Mouse (Mus musculus) right cerebral cortex, postnatal 36 days (tissue): Measurements from ENCODE around the gene Marco.
A peak's percentile ranks its signal among the peaks of the same experiment; 100 is the strongest.

Experiments used
- DNase-seq, 2 experiments: peaks; one replicate each; pipeline ENCODE4 v3.0.0; 2022; ENCODE audit warnings: low spot score in 2 of 2, mixed read lengths in 1 of 2

Marco gene

DNA sequence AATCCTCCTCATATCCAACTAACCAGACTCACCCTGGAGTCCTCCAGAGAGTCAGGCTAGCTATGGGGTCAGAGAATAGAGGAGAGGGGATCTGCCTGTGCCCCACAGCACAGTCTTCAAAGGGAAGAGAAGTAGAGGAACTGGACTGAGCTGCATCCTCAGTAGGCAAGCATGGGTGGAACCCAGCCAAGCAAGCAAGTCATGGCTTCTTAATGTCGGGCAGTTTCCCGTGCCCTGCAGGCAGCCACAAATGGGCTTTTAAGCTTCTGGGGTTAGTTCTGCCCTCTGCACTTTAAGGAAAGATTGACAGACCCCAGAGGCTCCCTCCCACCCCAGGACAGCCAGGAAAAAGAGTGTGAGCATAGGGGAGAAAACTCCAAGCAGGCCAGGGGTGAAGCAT lies 63.2 kb downstream of the Marco start:
- DNase-seq: no peak

- no peak for DNase-seq
Observed at GRCm38 (mm10) chr1:120435591-120435990, 69.2 kb downstream of the Marco start.

GRCm38 (mm10) chr1:120430171-120430570 lies 74.7 kb downstream of the Marco start:
- DNase-seq: no peak

- peak; percentile 5 to 7 for DNase-seq
Observed at GRCm38 (mm10) chr1:120425587-120425986, 79.2 kb downstream of the Marco start.
